Mouse (Mus musculus): ENCODE data around the gene Rpl13a.

DNA sequence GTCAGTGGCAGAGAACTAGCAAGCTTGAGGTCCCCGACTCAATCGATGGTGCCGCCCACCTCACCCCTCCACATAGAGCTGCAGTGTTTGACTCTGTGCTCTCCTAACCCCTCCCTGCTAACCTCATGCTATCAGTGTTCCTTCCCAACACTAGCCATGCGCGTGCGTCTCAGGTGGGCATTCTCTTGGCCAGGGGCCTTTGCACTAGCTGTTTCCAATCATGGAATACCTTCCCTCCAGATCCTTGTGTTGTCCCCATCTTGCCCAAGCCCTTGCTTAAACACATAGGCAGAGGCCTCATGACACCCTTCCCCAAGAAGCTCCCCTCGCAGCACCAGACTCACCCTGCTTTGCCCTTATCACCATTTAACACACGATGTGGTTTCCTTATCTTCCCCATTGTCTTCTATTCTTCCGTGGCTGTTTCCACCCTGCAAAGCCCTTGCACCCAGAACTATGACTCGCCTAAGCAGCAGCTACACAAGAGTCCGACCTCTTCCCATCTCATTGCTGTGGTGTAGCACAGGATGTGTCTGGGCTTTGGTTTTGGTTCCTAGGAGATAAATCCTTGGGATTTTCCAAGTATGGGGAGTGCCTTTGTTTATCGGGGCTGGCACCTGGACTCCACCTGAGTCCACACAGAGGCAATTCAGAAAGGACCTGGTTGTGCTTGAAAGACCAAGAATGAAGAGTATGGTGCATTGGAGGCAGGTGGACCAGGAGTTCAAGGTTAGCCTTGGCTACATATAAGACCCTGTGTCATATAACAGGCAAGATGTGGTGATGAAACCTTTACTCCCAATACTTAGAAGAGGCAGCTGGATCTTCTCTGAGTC lies 8.8 kb upstream of the Rpl13a start:
- no peak for TF ChIP-seq GATA1 (IDR thresholded peaks at IDR 0.05; ENCODE audit: borderline replicate concordance, low read length)
- no peak for TF ChIP-seq CTCF (IDR thresholded peaks at IDR 0.05; ENCODE audit: low read depth, low read length)
- peak; percentile 93 for TF ChIP-seq TAL1 (conservative IDR thresholded peaks at IDR 0.05; ENCODE audit: low read depth, low read length)
- TF ChIP-seq GATA2 (IDR thresholded peaks at IDR 0.05; ENCODE audit: borderline replicate concordance, low read depth, low read length) = no peak
- TF ChIP-seq POLR2AphosphoS5 (IDR thresholded peaks at IDR 0.05; ENCODE audit: insufficient replicate concordance, low read depth, low read length) = no peak
